Mouse (Mus musculus): Measurements from ENCODE around the gene Tpo. TPM values are rescaled to one million over a fixed set of nuclear protein-coding genes. Genes with fewer than 3 reads are reported as not detected.

Tpo gene
- polyA plus RNA-seq (2012; rRNA removed): 0.68 and 0.71 TPM in 2 replicates

GRCm38 (mm10) chr12:30132524-30132923 is at the start of gene Tpo:
TSS of gene Tpo (minus strand) at chr12:30132624.
- Histone ChIP-seq H3K27me3 (ENCODE audit: control insufficient read depth, insufficient read depth, low read length) (no peaks in the 10 kb centered on the region), H3K27ac (ENCODE audit: control insufficient read depth, insufficient read depth, low read depth, low read length) (no peak within 1 kb of the TSS), H3K4me1 (ENCODE audit: control insufficient read depth, insufficient read depth, low read length) (no peaks in the 10 kb centered on the region), H3K4me3 (ENCODE audit: control insufficient read depth, low read depth, low read length) (no peak within 1 kb of the TSS), H3K36me3 (ENCODE audit: control insufficient read depth, insufficient read depth, low read length) (no peaks in the 10 kb centered on the region)
- TF ChIP-seq CTCF (IDR thresholded peaks at IDR 0.05; ENCODE audit: control insufficient read depth, insufficient read depth, insufficient replicate concordance, low read depth, low read length): no peak
- no peak for TF ChIP-seq POLR2A (IDR thresholded peaks at IDR 0.05; ENCODE audit: control insufficient read depth, low read depth, low read length)

GRCm38 (mm10) chr12:30181721-30182120 is 49.3 kb upstream of the Tpo start:
- Histone ChIP-seq H3K4me3 (ENCODE audit: control insufficient read depth, low read depth, low read length) (no peak overlapping the region), H3K36me3 (ENCODE audit: control insufficient read depth, insufficient read depth, low read length) (no peaks in the 10 kb centered on the region), H3K27ac (ENCODE audit: control insufficient read depth, insufficient read depth, low read depth, low read length) (no peak overlapping the region), H3K4me1 (ENCODE audit: control insufficient read depth, insufficient read depth, low read length) (no peaks in the 10 kb centered on the region), H3K27me3 (ENCODE audit: control insufficient read depth, insufficient read depth, low read length) (no peaks in the 10 kb centered on the region)
- TF ChIP-seq POLR2A (IDR thresholded peaks at IDR 0.05; ENCODE audit: control insufficient read depth, low read depth, low read length) (no peak), CTCF (IDR thresholded peaks at IDR 0.05; ENCODE audit: control insufficient read depth, insufficient read depth, insufficient replicate concordance, low read depth, low read length) (no peak)

- Histone ChIP-seq H3K4me1 (ENCODE audit: control insufficient read depth, insufficient read depth, low read length) (no peaks in the 10 kb centered on the region), H3K27me3 (ENCODE audit: control insufficient read depth, insufficient read depth, low read length) (no peaks in the 10 kb centered on the region), H3K4me3 (ENCODE audit: control insufficient read depth, low read depth, low read length) (no peak overlapping the region), H3K27ac (ENCODE audit: control insufficient read depth, insufficient read depth, low read depth, low read length) (no peak overlapping the region), H3K36me3 (ENCODE audit: control insufficient read depth, insufficient read depth, low read length) (no peaks in the 10 kb centered on the region)
- TF ChIP-seq POLR2A (IDR thresholded peaks at IDR 0.05; ENCODE audit: control insufficient read depth, low read depth, low read length) (no peak), CTCF (IDR thresholded peaks at IDR 0.05; ENCODE audit: control insufficient read depth, insufficient read depth, insufficient replicate concordance, low read depth, low read length) (no peak)
Measured at GRCm38 (mm10) chr12:30179623-30180022, 47.2 kb upstream of the Tpo start.

GRCm38 (mm10) chr12:30177966-30178365 is 45.5 kb upstream of the Tpo start:
- Histone ChIP-seq H3K4me1 (ENCODE audit: control insufficient read depth, insufficient read depth, low read length) (no peaks in the 10 kb centered on the region), H3K27me3 (ENCODE audit: control insufficient read depth, insufficient read depth, low read length) (no peaks in the 10 kb centered on the region), H3K4me3 (ENCODE audit: control insufficient read depth, low read depth, low read length) (no peak overlapping the region), H3K27ac (ENCODE audit: control insufficient read depth, insufficient read depth, low read depth, low read length) (no peak overlapping the region), H3K36me3 (ENCODE audit: control insufficient read depth, insufficient read depth, low read length) (no peaks in the 10 kb centered on the region)
- TF ChIP-seq CTCF (IDR thresholded peaks at IDR 0.05; ENCODE audit: control insufficient read depth, insufficient read depth, insufficient replicate concordance, low read depth, low read length) (no peak), POLR2A (IDR thresholded peaks at IDR 0.05; ENCODE audit: control insufficient read depth, low read depth, low read length) (no peak)

GRCm38 (mm10) chr12:30177529-30177928 is 45.1 kb upstream of the Tpo start:
- no peaks in the 10 kb centered on the region for H3K36me3 ChIP-seq (ENCODE audit: control insufficient read depth, insufficient read depth, low read length)
- no peak for TF ChIP-seq CTCF (IDR thresholded peaks at IDR 0.05; ENCODE audit: control insufficient read depth, insufficient read depth, insufficient replicate concordance, low read depth, low read length)
- TF ChIP-seq POLR2A (IDR thresholded peaks at IDR 0.05; ENCODE audit: control insufficient read depth, low read depth, low read length): no peak
- H3K4me1 ChIP-seq (ENCODE audit: control insufficient read depth, insufficient read depth, low read length): no peaks in the 10 kb centered on the region
- no peak overlapping the region for H3K27ac ChIP-seq (ENCODE audit: control insufficient read depth, insufficient read depth, low read depth, low read length)
- H3K27me3 ChIP-seq (ENCODE audit: control insufficient read depth, insufficient read depth, low read length): no peaks in the 10 kb centered on the region
- no peak overlapping the region for H3K4me3 ChIP-seq (ENCODE audit: control insufficient read depth, low read depth, low read length)

GRCm38 (mm10) chr12:30168491-30168890 is 36.1 kb upstream of the Tpo start:
- TF ChIP-seq CTCF (IDR thresholded peaks at IDR 0.05; ENCODE audit: control insufficient read depth, insufficient read depth, insufficient replicate concordance, low read depth, low read length) (no peak), POLR2A (IDR thresholded peaks at IDR 0.05; ENCODE audit: control insufficient read depth, low read depth, low read length) (no peak)
- H3K36me3 ChIP-seq (ENCODE audit: control insufficient read depth, insufficient read depth, low read length): no peaks in the 10 kb centered on the region
- no peaks in the 10 kb centered on the region for H3K4me1 ChIP-seq (ENCODE audit: control insufficient read depth, insufficient read depth, low read length)
- no peak overlapping the region for H3K27ac ChIP-seq (ENCODE audit: control insufficient read depth, insufficient read depth, low read depth, low read length)
- no peak overlapping the region for H3K4me3 ChIP-seq (ENCODE audit: control insufficient read depth, low read depth, low read length)
- H3K27me3 ChIP-seq (ENCODE audit: control insufficient read depth, insufficient read depth, low read length): no peaks in the 10 kb centered on the region

- Histone ChIP-seq H3K4me3 (ENCODE audit: control insufficient read depth, low read depth, low read length) (no peak overlapping the region), H3K27me3 (ENCODE audit: control insufficient read depth, insufficient read depth, low read length) (no peaks in the 10 kb centered on the region), H3K36me3 (ENCODE audit: control insufficient read depth, insufficient read depth, low read length) (no peaks in the 10 kb centered on the region), H3K27ac (ENCODE audit: control insufficient read depth, insufficient read depth, low read depth, low read length) (no peak overlapping the region), H3K4me1 (ENCODE audit: control insufficient read depth, insufficient read depth, low read length) (no peaks in the 10 kb centered on the region)
- TF ChIP-seq POLR2A (IDR thresholded peaks at IDR 0.05; ENCODE audit: control insufficient read depth, low read depth, low read length) (no peak), CTCF (IDR thresholded peaks at IDR 0.05; ENCODE audit: control insufficient read depth, insufficient read depth, insufficient replicate concordance, low read depth, low read length) (no peak)
Measured at GRCm38 (mm10) chr12:30164538-30164937, 32.1 kb upstream of the Tpo start.

- Histone ChIP-seq H3K4me1 (ENCODE audit: control insufficient read depth, insufficient read depth, low read length) (no peaks in the 10 kb centered on the region), H3K4me3 (ENCODE audit: control insufficient read depth, low read depth, low read length) (no peak overlapping the region), H3K27me3 (ENCODE audit: control insufficient read depth, insufficient read depth, low read length) (no peaks in the 10 kb centered on the region), H3K36me3 (ENCODE audit: control insufficient read depth, insufficient read depth, low read length) (no peaks in the 10 kb centered on the region), H3K27ac (ENCODE audit: control insufficient read depth, insufficient read depth, low read depth, low read length) (no peak overlapping the region)
- no peak for TF ChIP-seq CTCF (IDR thresholded peaks at IDR 0.05; ENCODE audit: control insufficient read depth, insufficient read depth, insufficient replicate concordance, low read depth, low read length)
- no peak for TF ChIP-seq POLR2A (IDR thresholded peaks at IDR 0.05; ENCODE audit: control insufficient read depth, low read depth, low read length)
Measured at GRCm38 (mm10) chr12:30164005-30164404, 31.6 kb upstream of the Tpo start.
